Mouse (Mus musculus): ENCODE measurements at regions not wholly inside any gene's neighbourhood (a gene's known extent, or its start where the extent isn't known, plus 50 kb on each side); places are given as distances from the start of the nearest gene placed in this dataset.
A peak's percentile ranks its signal among the peaks of the same experiment; 100 is the strongest.

DNA sequence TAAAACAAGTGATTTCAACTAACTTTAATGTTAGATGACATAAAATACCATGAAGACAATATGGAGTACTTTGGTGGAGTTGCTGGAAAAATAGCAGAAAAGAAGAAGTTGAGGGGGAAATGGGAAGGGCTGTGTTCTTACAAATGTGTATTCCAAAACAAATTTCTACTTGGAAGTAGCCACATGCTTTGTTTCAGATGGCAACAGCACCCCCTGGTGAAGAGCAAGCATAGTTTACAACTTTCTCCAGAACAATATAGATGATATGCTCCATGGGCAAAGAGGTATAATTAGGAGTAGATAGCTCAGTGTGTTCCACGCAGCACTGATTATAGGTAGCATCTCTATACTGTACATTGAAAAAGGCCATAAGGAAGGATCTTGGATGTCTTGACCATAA, 302.6 kb upstream of the Hsf2 start:
- no peak for ATAC-seq (ENCODE audit: low FRiP score, low TSS enrichment)
- Histone ChIP-seq H3K4me1 (ENCODE audit: control insufficient read depth, insufficient read depth, low read length) (no peaks in the 10 kb centered on the region), H3K9me3 (ENCODE audit: control insufficient read depth, low read length) (no peaks in the 10 kb centered on the region), H3K9ac (replicated peaks; ENCODE audit: low read length) (no peak overlapping the region), H3K36me3 (ENCODE audit: control insufficient read depth, insufficient read depth, low read length) (no peaks in the 10 kb centered on the region), H3K4me2 (ENCODE audit: low read length) (no peak overlapping the region), H3K27me3 (ENCODE audit: control insufficient read depth, insufficient read depth, low read length) (no peaks in the 10 kb centered on the region), H3K4me3 (replicated peaks; ENCODE audit: low read depth, low read length) (no peak overlapping the region), H3K27ac (replicated peaks; ENCODE audit: low read depth, low read length) (no peak overlapping the region)
- WGBS: 82% methylated on average over 1 of the region's 1 CpGs
- peak; percentile 65 for DNase-seq

DNA sequence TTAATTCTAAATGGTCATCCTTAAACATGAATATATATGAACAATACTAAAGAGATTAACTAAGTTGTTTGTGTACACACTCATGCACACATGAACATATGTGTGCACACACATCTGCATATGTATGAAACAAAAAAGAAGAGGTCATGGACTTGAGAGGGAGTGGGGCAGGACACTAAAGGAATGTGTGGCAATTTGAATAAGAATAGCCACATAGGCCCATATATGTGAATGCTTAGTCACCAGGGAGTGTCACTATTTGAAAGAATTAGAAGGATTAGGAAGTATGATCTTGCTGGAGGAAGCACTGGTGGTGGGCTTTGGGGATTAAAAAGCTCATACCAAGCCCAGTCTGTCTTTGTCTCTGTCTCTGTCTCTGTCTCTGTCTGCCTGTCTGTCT, 275.5 kb upstream of the Hsf2 start:
- Histone ChIP-seq H3K27ac (replicated peaks; ENCODE audit: low read depth, low read length) (no peak overlapping the region), H3K4me2 (ENCODE audit: low read length) (no peak overlapping the region), H3K9ac (replicated peaks; ENCODE audit: low read length) (no peak overlapping the region), H3K4me3 (replicated peaks; ENCODE audit: low read depth, low read length) (no peak overlapping the region), H3K27me3 (ENCODE audit: control insufficient read depth, insufficient read depth, low read length) (no peaks in the 10 kb centered on the region), H3K36me3 (ENCODE audit: control insufficient read depth, insufficient read depth, low read length) (no peaks in the 10 kb centered on the region), H3K9me3 (ENCODE audit: control insufficient read depth, low read length) (no peaks in the 10 kb centered on the region), H3K4me1 (ENCODE audit: control insufficient read depth, insufficient read depth, low read length) (no peaks in the 10 kb centered on the region)
- ATAC-seq (ENCODE audit: low FRiP score, low TSS enrichment) (no peak), DNase-seq (no peak)

DNA sequence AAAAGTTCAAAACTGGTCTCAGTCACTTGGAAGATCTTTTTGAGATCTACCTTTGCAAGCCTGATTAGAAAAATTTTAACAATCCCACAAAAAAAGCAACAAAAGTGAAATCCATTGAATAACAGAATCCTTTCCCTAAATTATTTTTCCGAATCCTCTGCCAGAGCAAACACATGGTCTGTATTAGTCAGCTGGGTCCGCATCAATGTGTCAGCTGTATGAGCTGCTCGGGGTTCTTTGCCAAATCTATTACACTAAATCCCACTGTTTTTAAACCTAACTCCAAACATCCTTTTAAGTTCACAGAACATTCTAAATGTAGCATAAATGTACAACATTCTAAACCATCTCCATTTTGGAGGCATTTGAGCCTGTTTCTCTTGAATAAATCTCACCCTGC, 255.1 kb upstream of the Hsf2 start:
- ATAC-seq (ENCODE audit: low FRiP score, low TSS enrichment) (no peak), DNase-seq (no peak)
- no peak overlapping the region for H3K9ac ChIP-seq (replicated peaks; ENCODE audit: low read length)
- H3K4me2 ChIP-seq (ENCODE audit: low read length): no peak overlapping the region
- H3K4me1 ChIP-seq (ENCODE audit: control insufficient read depth, insufficient read depth, low read length): no peaks in the 10 kb centered on the region
- no peaks in the 10 kb centered on the region for H3K36me3 ChIP-seq (ENCODE audit: control insufficient read depth, insufficient read depth, low read length)
- 89% methylated on average over 3 of the region's 3 CpGs for WGBS
- H3K4me3 ChIP-seq (replicated peaks; ENCODE audit: low read depth, low read length): no peak overlapping the region
- H3K27me3 ChIP-seq (ENCODE audit: control insufficient read depth, insufficient read depth, low read length): no peaks in the 10 kb centered on the region
- no peaks in the 10 kb centered on the region for H3K9me3 ChIP-seq (ENCODE audit: control insufficient read depth, low read length)
- no peak overlapping the region for H3K27ac ChIP-seq (replicated peaks; ENCODE audit: low read depth, low read length)

DNA sequence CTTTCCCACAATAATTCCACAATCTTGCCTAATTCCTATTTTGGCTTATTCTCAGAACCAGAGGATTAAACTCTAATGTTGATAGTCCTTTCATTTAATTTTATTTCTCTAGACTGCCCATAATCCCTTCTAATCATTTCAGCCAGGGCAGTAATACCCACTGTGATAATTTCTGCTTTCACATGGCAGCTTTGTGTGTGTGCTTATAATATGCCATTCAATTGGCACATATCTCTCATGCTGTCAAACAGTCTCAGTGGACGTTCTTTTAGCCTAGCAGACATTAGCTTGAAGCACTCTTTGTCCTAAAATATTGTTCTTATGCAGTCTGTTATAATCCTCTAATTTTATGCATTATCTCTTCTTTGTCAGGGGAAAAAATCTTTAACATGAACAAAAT, 205.0 kb upstream of the Hsf2 start:
- H3K27me3 ChIP-seq (ENCODE audit: control insufficient read depth, insufficient read depth, low read length): no peaks in the 10 kb centered on the region
- H3K27ac ChIP-seq (replicated peaks; ENCODE audit: low read depth, low read length): no peak overlapping the region
- DNase-seq (peak; percentile 49), ATAC-seq (ENCODE audit: low FRiP score, low TSS enrichment) (no peak; the same call in 1 of the 2 replicates)
- no peak overlapping the region for H3K4me2 ChIP-seq (ENCODE audit: low read length)
- H3K9me3 ChIP-seq (ENCODE audit: control insufficient read depth, low read length): no peaks in the 10 kb centered on the region
- 0 out of 2 replicates have a peak overlapping the region, but pooled peaks have one; percentile 9 for H3K9ac ChIP-seq (replicated peaks; ENCODE audit: low read length)
- H3K36me3 ChIP-seq (ENCODE audit: control insufficient read depth, insufficient read depth, low read length): no peaks in the 10 kb centered on the region
- no peaks in the 10 kb centered on the region for H3K4me1 ChIP-seq (ENCODE audit: control insufficient read depth, insufficient read depth, low read length)
- 7% methylated on average over 1 of the region's 1 CpGs for WGBS
- H3K4me3 ChIP-seq (replicated peaks; ENCODE audit: low read depth, low read length): no peak overlapping the region

DNA sequence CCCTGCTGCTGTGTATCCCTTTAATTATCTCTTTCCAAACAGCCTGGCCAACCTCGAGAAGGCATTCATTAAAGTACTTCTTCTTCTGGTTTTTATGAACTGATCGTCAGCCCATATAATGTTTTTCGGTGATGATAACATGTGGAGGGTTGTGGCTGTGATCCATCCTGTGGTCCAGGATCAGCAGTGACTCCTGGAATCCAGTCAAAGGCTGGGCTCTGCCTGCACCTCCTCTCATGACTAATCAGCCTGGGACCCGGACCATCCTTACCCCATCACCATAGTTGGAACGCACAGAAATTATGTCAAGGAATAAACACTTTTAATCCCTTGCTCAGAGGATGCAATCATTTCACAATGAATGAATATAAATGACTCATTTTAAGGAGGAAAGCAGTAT, 203.3 kb upstream of the Hsf2 start:
- H3K27me3 ChIP-seq (ENCODE audit: control insufficient read depth, insufficient read depth, low read length): no peaks in the 10 kb centered on the region
- DNase-seq (no peak), ATAC-seq (ENCODE audit: low FRiP score, low TSS enrichment) (no peak)
- no peak overlapping the region for H3K27ac ChIP-seq (replicated peaks; ENCODE audit: low read depth, low read length)
- H3K9me3 ChIP-seq (ENCODE audit: control insufficient read depth, low read length): no peaks in the 10 kb centered on the region
- no peaks in the 10 kb centered on the region for H3K36me3 ChIP-seq (ENCODE audit: control insufficient read depth, insufficient read depth, low read length)
- WGBS: 79% methylated on average over 5 of the region's 5 CpGs
- no peak overlapping the region for H3K9ac ChIP-seq (replicated peaks; ENCODE audit: low read length)
- no peak overlapping the region for H3K4me2 ChIP-seq (ENCODE audit: low read length)
- H3K4me1 ChIP-seq (ENCODE audit: control insufficient read depth, insufficient read depth, low read length): no peaks in the 10 kb centered on the region
- H3K4me3 ChIP-seq (replicated peaks; ENCODE audit: low read depth, low read length): no peak overlapping the region

DNA sequence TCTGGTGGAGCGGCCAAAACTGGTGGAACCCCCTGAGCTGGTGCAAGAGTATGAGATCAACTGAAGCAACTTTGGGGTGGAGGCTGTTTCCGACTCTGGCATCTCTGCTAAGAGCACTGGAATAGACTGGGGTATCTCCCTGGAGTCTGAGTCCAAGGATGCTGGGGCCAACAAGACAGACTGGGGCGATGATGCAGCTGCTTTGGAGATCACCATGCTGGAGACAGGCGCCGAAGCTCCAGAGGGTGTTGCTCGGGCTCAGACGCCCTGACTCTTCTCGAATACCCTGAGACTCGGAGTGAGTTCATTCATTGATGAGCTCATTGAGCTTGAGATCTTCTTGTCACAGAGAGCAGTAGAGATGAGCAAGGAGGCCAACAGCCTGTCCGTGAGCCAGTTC, 194.6 kb upstream of the Hsf2 start:
- H3K4me3 ChIP-seq (replicated peaks; ENCODE audit: low read depth, low read length): no peak overlapping the region
- no peaks in the 10 kb centered on the region for H3K36me3 ChIP-seq (ENCODE audit: control insufficient read depth, insufficient read depth, low read length)
- 96% methylated on average over 10 of the region's 10 CpGs for WGBS
- DNase-seq: no peak
- no peaks in the 10 kb centered on the region for H3K4me1 ChIP-seq (ENCODE audit: control insufficient read depth, insufficient read depth, low read length)
- no peak overlapping the region for H3K27ac ChIP-seq (replicated peaks; ENCODE audit: low read depth, low read length)
- no peak for ATAC-seq (ENCODE audit: low FRiP score, low TSS enrichment)
- H3K27me3 ChIP-seq (ENCODE audit: control insufficient read depth, insufficient read depth, low read length): no peaks in the 10 kb centered on the region
- no peaks in the 10 kb centered on the region for H3K9me3 ChIP-seq (ENCODE audit: control insufficient read depth, low read length)
- no peak overlapping the region for H3K9ac ChIP-seq (replicated peaks; ENCODE audit: low read length)
- H3K4me2 ChIP-seq (ENCODE audit: low read length): no peak overlapping the region

DNA sequence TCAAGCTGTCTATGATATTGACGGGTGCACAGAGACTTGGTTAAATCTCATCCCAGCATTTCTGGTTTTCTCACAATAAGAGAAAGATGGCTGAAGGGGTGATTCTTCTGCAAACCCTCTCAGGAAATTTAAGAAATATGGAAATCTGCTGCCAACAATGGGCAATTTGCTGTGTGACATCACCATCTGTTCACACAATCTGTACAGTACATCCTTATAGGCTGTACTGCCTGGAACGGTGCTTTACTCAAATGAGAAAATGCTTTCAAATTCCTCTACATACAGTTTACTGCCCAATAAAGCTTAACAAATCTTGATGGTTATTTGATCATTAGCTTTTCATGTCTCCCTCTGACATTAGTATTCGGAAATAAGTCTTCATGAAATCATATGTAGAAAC, 172.4 kb upstream of the Hsf2 start:
- no peak for ATAC-seq (ENCODE audit: low FRiP score, low TSS enrichment)
- 76% methylated on average over 3 of the region's 3 CpGs for WGBS

DNA sequence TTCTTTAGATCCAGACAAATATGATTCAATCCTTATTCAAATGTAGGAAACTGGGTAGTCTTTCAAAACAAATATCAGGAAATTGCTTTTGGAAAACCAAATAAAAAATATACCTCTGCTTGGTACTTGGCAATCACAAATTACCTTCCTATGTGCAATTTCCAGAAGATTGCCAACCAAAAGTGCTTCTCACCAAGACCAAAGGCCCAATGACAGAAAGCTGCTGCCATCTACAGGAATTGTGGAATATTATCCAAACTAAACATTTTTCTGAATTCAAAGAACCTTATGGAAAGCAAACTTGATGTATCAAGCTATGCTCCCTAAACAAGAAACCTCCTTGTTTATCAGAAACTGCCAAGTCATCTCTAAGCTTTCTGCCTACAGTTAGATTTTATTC, 169.1 kb upstream of the Hsf2 start:
- ATAC-seq (ENCODE audit: low FRiP score, low TSS enrichment) (no peak), DNase-seq (peak; percentile 82)
- H3K27me3 ChIP-seq (ENCODE audit: control insufficient read depth, insufficient read depth, low read length): no peaks in the 10 kb centered on the region
- H3K9me3 ChIP-seq (ENCODE audit: control insufficient read depth, low read length): no peaks in the 10 kb centered on the region
- no peak overlapping the region for H3K27ac ChIP-seq (replicated peaks; ENCODE audit: low read depth, low read length)
- no peaks in the 10 kb centered on the region for H3K4me1 ChIP-seq (ENCODE audit: control insufficient read depth, insufficient read depth, low read length)
- H3K36me3 ChIP-seq (ENCODE audit: control insufficient read depth, insufficient read depth, low read length): no peaks in the 10 kb centered on the region
- no peak overlapping the region for H3K4me2 ChIP-seq (ENCODE audit: low read length)
- H3K9ac ChIP-seq (replicated peaks; ENCODE audit: low read length): no peak overlapping the region
- H3K4me3 ChIP-seq (replicated peaks; ENCODE audit: low read depth, low read length): no peak overlapping the region

More for the DNA sequence above, 172.4 kb upstream of the Hsf2 start:
- Histone ChIP-seq H3K4me3 (replicated peaks; ENCODE audit: low read depth, low read length) (no peak overlapping the region), H3K36me3 (ENCODE audit: control insufficient read depth, insufficient read depth, low read length) (no peaks in the 10 kb centered on the region), H3K27me3 (ENCODE audit: control insufficient read depth, insufficient read depth, low read length) (no peaks in the 10 kb centered on the region), H3K9ac (replicated peaks; ENCODE audit: low read length) (no peak overlapping the region), H3K4me1 (ENCODE audit: control insufficient read depth, insufficient read depth, low read length) (no peaks in the 10 kb centered on the region), H3K4me2 (ENCODE audit: low read length) (no peak overlapping the region), H3K27ac (replicated peaks; ENCODE audit: low read depth, low read length) (no peak overlapping the region), H3K9me3 (ENCODE audit: control insufficient read depth, low read length) (no peaks in the 10 kb centered on the region)
- DNase-seq: no peak

DNA sequence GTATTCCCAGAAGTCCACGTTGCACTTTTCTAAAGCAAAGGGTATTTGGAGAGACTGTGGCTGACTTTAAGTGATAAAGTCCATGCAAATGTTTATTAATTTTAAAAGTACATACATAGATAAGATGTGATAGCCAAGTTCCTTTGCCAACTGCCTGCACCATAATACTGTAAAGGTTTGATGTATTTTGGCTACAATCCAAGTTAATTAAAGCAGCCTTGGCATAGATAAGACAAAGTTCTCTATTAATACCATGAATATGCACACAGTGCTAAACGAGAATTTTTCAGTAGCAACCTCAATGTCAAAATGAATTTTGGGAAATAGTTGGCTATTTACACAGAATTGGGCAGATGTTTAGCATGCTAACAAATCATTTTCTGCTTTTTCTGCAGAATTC, 167.0 kb upstream of the Hsf2 start:
- H3K9me3 ChIP-seq (ENCODE audit: control insufficient read depth, low read length): no peaks in the 10 kb centered on the region
- no peak overlapping the region for H3K4me2 ChIP-seq (ENCODE audit: low read length)
- no peak for ATAC-seq (ENCODE audit: low FRiP score, low TSS enrichment)
- no peaks in the 10 kb centered on the region for H3K4me1 ChIP-seq (ENCODE audit: control insufficient read depth, insufficient read depth, low read length)
- no peaks in the 10 kb centered on the region for H3K36me3 ChIP-seq (ENCODE audit: control insufficient read depth, insufficient read depth, low read length)
- no peak overlapping the region for H3K4me3 ChIP-seq (replicated peaks; ENCODE audit: low read depth, low read length)
- peak; percentile 12 for DNase-seq
- no peak overlapping the region for H3K27ac ChIP-seq (replicated peaks; ENCODE audit: low read depth, low read length)
- no peak overlapping the region for H3K9ac ChIP-seq (replicated peaks; ENCODE audit: low read length)
- WGBS: 54% methylated on average over 2 of the region's 2 CpGs
- no peaks in the 10 kb centered on the region for H3K27me3 ChIP-seq (ENCODE audit: control insufficient read depth, insufficient read depth, low read length)
